Mouse (Mus musculus): ENCODE measurements around the gene Lyz1.
A peak's percentile ranks its signal among the peaks of the same experiment; 100 is the strongest.
"Not testable (repeated sequence)": the region's sequence is repeated elsewhere in the genome, so short reads cannot be mapped to it uniquely, and the experiment has no call there.

Gene Lyz1

DNA sequence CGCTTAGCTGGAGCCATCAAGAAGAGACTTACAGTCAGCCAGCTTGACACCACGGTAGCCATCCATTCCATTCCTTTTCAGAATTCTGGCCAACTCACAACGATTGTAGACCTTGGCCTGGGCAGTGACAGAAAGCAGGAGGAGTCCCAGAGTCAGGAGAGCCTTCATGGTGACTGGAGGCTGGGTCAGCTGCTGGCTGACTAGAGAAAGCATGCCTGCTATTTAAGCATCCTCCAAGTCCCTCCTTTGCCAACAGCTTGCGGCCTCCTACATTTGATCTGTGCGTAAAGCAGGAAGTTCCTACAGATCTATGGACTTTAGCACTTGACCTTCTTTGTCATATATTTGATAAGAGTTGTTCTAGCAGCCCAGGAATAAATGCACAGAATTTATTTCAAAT is at the start of gene Lyz1:
Lyz1 (minus strand) TSS at position 198 of the 400 bp plus-strand sequence.
- no peak for DNase-seq (ENCODE audit: low spot score in 2 of 2)

DNA sequence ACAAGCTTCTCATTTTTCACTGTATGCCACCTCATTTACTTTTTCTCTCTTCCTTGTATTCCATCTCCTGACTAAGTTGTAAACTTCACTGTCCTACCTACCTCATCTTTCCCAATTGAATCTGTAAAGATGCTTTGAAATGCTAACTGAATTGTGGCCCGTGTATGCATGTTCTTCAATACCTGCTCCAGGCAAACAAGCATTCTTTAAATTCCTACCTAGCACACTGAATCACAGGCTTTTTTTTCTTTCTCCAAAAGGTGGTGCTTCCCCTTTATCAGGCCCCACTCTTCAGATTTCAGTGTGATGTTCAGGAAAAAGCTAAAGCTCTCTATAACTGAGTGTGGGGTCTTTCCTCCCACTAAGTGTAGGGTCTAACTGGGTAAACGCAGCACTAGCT is 49.7 kb upstream of the Lyz1 start:
- DNase-seq (ENCODE audit: low spot score in 2 of 2): no peak

DNA sequence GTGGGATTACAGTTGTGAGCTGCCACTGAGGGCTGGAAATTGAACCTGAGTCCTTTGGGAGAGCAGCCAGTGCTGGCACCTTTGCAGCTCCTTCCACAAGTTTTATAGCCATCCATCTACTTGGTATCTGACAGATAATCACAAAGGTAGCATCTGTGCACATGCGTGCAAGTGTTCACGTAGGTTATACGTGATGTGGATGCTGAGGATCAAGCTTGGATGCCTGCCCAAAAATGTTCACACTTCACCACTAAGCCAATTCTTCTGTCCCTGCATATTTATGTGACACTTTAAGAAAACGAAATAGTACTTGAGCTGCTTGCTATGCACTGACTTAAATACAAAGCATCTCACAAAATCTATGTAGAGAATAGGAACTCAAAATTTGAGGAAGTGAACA is 48.4 kb upstream of the Lyz1 start:
- DNase-seq (ENCODE audit: low spot score in 2 of 2): no peak

DNA sequence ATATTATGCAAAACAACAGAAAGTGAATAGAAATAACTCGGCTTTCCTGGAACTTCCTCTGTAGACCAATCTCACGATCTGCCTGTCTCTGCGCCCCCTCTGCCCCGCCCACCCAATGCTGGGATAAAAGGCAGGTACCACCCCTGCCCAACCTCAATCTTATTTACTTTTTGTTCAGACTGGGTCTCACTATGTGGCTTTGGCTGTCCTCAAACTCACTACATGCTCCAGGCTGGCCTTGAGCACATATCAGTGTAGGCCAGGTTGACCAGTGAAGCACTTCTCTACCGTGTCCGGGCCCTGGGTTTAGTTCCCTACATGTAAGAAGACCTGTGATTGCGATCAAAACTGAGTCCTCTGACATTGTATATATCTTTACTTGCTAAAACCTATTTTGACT is 46.6 kb upstream of the Lyz1 start:
- no peak for DNase-seq (ENCODE audit: low spot score in 2 of 2)

DNA sequence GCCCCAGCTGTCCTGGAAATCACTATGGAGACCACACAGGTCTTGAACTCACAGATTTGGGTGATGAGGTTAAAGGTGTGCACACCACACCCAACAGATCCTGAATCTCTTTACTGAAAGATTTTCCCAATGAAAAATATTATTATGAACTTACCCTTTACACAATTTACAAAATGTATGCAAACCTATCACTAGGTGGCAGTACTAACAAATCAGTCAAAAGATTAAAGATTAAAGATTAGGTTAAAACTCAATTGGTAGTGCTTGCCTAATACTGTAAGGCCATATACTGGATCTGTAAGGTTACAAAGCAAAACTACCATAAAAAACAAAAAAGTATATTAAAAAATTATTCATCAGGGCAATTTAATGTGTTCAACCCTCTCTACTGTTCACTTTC is 45.3 kb upstream of the Lyz1 start:
- DNase-seq (ENCODE audit: low spot score in 2 of 2): no peak

DNA sequence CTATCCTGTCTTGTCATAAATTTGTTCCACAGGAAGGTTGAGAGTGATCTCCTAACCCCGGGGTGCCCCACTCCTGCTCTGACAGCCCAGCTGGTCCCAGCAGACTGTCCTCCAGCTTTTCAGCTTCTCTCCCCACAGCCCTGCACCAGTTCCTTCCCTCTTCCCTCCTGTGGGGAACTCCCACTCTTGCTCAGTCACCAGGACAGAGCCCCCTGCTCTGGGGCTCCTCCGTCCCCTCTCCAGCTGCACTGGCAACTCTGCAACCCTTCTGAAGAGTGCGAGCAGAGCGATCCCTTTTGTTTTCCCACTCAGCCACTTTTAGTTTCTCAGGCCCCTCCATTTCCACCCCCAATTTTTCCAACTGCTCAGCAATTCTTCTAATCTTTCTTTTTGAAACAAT is 43.0 kb upstream of the Lyz1 start:
- no peak for DNase-seq (ENCODE audit: low spot score in 2 of 2)

DNA sequence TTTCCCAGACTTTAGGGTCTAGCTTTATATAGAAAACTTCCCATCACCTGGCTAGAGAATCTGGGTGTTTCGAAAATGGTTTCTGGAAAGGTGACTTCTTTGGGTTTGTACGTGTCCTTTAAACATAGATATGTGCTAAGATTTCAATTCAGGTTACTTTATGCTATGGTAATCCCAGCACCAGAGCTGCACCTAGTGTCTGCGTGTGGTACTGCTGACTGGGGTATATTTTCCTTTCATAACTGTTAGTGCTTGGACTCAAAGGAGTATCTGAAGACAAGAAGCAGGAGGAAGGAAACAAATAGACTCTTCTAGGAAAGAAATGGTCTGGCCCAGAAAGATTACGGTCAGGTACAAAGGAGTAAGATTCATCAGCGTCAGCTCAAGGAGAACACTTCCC is 37.9 kb upstream of the Lyz1 start:
- DNase-seq (ENCODE audit: low spot score in 2 of 2): peak in 1 of 2 experiments; percentile 33

DNA sequence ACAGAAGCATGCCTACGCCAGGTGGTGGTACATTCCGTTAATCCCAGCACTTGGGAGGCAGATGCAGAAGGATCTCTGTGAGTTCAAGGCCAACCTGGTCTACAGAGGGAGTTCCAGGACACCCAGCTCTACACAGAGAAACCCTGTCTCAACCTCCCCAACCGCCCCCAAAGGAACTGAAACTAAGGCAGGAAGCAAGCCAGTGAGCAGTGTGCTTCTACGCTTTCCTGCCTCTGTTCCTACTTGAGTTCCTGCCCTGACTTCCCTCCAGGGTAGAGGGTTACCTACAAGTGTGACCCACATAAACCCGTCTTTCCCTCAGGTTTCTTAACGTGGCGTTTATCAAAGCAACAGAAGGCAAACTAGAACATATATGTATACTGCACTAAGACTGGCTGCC is 31.1 kb upstream of the Lyz1 start:
- DNase-seq (ENCODE audit: low spot score in 2 of 2): no peak

DNA sequence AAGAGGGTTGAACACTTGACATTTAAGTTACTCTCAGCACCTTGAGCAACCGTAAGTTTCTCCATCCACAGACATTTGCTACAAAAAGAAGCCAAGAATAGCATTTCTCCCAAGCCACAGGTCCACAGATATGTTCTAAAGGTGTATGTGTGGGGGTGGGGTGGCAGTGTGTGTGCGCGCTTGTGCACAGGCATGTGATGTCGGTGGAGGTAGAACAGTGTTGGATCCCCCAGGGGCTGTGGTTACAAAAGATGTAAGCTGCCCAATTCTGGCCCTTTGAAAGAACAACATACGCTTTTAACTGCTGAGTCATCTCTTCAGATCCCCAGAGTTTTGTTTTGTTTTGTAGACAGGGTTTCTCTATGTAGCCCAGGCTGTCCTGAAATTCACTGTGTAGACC is 30.0 kb upstream of the Lyz1 start:
- no peak for DNase-seq (ENCODE audit: low spot score in 2 of 2)

DNA sequence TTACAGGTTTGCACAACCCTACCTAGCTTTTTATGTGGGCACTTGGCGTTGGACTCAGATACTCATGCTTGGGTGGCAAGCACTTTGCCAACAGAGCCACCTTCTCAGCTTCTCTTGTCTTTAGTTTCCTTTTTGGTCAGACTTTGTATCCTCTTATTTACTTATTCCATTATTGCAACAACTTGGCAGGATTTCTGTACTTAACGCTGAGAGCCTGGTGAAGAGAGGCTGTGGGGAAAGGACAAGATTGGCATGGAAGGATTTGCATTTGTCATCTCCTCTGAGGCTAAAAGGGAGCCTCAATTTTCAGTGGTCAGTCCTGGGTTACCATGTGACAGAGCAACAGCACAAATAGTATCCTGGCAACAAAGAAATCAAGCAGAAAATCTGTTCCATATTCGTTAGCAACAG is 27.9 kb upstream of the Lyz1 start:
- no peak for DNase-seq (ENCODE audit: low spot score in 2 of 2)

DNA sequence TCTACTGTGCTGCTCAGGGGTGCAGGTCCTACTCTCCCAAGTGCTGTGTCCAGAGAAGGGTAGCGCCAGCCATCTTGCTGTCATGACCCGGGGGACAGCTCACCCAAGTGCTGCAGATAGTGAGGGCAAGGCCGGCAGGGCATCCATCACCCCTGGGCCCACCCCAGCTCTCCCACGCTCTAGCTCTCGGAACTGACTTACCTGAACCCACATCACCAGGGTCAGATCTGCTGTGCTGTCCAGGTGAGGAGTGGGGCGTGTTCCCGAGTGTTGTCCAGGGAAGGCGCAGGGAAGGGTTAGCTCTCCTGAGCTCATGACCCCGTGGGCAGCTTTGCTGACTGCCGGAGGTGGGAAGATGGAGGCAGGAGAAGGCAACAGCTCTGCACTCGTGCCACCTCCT is 23.7 kb upstream of the Lyz1 start:
- no peak for DNase-seq (ENCODE audit: low spot score in 2 of 2)

DNA sequence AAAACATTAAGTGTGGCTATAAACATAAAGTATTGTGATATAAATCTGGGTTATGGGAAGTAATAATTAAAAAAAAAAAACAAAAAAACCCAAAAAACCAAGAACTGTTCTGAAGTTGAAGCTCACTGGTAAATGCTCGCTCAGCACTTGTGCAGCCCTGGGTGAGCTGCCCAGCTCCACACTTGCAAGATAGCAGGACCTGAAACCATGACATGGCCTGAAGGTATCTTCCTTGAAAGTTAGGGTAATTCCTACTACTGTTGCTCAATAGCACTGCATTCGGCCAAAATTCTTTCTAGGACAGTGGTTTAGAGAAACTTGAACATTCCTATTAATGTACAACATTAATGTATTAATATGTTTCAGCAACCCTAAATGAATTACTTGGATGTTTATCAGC is 20.5 kb upstream of the Lyz1 start:
- no peak for DNase-seq (ENCODE audit: low spot score in 2 of 2)

DNA sequence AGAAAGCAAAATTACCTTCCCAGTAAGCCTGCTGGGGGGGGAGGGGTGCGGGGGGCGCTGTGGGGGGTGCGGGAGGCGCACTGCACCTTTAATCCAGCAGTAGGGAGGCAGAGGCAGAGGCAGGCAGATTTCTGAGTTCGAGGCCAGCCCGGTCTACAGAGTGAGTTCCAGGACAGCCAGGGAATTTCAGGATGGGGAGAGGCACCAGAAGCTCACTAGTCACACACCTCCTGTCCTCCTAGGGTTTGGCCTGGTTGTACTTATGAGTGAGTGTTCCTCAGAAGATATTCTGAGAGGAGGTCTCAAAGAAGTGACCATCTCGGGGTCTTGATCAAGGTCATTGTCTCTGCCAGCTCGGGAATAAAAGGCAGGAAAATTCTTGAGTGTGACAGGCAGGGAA is 19.5 kb upstream of the Lyz1 start:
- no peak for DNase-seq (ENCODE audit: low spot score in 2 of 2)

DNA sequence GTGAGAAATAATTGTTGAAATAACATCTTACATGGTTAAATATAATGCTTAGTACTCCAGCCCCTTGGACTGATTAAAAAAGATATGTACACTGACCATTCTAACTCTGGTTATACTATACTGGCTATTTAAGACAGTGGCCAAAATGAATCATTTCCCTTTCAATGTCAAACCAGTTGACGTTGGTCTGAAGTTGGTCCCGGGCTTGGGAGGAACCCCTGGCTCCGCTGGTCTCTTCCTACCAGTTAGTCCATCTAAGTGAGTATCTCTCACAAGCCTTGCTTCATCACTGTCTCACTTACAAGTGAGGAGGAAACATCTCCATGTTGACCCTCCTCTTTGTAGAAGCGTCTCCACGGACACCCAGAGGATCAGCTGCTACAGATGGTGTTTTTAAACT is 11.7 kb upstream of the Lyz1 start:
- DNase-seq (ENCODE audit: low spot score in 2 of 2): no peak

DNA sequence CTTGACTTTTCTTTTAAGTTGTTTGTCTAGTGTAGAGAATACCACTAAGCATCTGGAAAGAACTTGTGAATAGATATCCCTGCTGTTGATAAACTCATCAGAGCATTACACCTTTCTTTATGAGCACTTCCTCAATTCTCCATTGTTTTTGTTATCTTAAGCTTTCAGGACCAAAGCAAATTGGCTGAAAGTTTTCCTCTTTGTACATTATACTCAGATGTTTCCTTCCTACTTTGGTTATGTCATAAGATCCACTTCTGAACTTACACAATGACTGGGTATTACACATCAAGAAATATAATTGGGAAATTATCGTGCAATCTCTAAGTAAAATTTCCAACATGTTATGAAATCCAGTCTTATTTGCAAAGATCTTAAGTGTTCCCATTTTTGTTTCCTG is 9.0 kb upstream of the Lyz1 start:
- DNase-seq (ENCODE audit: low spot score in 2 of 2): no peak

DNA sequence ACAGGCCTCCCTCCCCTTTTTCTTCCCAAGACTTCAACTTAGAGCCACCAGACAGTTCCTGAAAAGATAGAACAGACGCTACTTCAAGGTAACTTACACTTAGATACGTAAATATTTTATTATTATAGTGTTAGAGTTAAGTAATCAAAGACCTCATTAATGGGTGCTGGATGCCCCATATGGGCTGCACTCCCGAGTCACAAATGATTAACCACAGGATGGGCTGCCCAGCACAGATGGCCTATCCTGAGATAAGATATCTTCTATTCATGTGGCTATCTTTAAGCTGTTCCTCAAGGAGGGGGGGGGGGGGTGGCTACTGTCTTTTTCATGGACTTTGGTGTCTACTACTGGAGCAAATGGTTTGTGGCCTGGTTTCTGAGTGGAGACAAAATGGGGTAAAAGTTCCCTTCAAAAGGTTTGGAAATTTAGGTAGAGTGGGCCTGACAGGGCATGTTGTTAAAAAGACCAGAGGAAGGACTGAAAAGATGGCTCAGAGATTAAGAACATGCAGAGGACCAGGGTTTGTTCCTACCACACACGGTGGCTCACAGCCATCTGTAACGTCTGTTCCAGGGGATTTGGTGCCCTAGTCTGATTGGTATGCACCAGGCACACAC is 7.3 kb upstream of the Lyz1 start:
- DNase-seq (ENCODE audit: low spot score in 2 of 2): no peak

DNA sequence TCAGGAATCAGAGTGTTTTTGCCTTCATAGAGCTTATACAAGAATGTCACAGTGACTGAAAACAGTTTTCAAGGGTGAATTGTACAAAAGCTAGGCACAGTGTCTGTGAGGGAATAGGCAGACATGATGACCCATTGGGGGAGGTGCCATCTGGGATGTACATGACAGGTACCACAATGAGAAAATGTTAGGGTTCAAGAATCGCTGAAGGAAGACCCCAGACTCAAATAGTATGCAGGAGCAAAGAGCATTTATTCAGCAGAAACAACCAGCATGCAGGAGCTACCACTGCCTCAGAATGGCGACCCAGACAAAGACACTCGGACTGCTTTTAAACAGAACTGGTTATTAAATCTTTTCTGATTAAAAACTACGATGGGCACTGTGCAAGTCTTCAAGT is 6.4 kb upstream of the Lyz1 start:
- DNase-seq (ENCODE audit: low spot score in 2 of 2): no peak

DNA sequence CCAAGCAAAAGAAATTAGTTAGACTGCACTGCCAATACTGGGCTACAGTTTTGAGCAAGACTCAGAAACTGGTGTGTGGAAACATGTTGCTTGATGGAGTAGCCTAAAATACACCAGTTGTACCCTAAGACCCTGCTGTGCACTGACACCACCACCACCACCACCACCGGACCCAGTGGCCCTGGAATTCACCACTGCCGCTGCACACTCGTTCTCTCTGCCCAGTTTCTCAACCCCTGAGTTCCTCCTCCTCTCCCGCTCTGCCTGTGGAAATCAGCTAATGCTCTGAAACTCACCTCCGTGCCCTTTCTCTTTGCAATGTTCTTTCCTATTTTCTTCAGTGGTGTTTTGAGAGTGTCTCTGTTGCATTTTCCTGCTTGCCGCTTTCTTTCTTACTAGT is 5.7 kb upstream of the Lyz1 start:
- no peak for DNase-seq (ENCODE audit: low spot score in 2 of 2)

DNA sequence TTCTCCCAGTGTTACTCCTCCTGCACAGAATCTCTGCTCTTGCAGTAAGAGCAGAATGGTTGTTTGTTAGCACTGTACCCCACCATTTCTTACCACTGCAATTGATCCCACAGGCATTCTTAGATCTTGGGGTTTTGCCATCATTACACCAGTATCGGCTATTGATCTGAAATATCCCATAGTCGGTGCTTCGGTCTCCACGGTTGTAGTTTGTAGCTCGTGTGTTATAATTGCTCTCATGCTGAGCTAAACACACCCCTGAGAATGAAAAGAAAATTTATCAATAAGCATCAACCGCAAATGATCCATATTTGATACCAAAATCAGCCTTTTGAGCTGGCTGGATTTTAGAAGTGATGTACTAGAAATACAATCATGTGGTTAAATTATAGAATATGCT is 1.7 kb downstream of the Lyz1 start:
- not testable (repeated sequence) for DNase-seq (ENCODE audit: low spot score in 2 of 2)

DNA sequence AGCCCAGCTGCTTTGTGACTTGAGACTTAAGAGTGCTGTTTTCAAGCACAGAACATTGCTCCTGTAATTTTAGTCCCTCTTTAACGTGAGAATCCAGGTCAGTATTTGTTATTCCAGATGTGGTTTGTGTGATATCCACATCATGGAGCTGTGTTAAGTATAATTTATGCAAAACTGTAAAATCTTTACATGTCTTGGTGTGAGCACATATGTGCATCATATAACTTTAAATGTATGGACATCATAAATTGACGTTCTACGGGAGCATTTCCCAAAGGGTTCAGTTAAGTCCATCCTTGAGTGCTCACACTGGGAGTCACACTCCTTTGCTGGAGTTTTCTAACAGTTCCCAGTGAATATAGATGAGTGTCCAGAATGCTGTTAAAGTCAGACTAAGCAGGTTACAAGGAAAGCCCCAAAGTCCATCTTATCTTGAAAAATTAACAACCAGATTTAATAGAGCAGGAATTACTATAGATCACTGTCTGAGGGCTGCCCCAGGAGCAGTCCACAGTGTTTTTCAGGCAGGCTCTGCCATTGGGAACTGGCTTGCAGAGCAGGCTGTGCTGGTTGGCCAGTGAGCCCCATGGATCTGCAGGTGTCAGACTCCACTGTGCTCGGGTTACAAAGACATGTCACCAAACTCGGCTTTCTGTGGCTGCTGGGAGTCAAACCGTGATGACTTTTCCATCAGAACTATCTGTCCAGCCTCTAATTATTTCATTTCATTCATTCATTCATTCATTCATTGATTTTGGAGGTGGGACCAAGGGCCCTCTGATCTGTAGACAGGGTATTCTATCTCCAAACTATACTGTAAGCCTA is 2.4 kb downstream of the Lyz1 start:
- DNase-seq (ENCODE audit: low spot score in 2 of 2): no peak

DNA sequence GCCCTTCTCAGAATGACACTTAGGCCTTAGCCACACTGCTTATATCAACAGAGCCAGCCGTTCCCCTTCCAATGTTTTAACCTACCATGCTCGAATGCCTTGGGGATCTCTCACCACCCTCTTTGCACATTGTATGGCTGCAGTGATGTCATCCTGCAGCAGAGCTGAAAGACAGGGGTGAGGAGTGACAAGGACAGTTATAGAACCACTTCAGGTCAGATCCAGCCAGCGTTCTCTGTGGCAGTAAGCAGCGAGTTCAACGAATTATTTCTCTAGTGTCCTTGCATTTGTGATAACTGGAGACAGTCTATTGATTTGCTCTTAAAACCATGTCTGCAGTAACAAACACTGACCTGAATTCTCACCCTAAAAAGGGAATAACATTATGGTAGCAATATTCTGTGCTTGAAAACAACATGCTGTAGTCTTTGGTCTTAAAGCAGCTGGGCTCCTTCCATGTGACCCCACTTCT is 3.6 kb downstream of the Lyz1 start:
- DNase-seq (ENCODE audit: low spot score in 2 of 2): not testable (repeated sequence)

DNA sequence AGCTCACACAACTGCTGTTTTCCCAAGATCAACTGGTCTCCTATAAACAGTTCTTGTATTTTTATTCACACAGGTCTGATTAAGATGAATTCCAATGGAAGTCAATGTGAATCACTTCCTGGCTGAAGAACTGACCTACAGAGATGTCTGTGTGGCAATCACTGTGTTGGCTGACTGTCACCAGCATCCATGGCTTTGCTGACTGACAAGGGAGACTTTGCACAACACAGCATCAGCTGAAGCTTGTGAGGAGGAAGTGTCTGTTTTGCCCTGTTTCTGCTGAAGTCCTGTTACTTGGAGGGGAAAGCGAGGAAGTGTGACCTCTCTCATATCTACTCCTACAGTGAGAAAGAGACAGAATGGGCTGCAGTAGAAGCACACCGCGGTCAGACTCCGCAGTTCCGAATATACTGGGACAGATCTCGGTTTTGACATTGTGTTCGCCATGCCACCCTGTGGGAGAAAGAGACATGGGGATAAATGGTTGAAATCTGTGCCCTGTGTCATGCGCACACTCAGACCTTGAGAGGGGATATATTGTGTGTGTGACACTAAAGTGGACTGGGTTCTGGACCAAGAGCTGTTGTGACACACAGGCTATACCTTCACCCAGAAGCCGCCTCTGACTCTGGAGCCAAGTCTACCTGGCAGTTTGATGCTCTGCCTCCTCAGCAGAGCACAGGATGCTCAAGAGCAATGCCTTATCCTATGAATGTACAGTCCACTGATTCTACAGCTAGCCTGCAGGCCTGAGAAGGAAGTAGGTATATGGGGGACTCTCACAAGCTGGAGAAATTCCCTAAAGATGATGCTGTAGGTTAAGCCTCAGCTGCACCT is 4.3 kb downstream of the Lyz1 start:
- no peak for DNase-seq (ENCODE audit: low spot score in 2 of 2)

Data from thymus, postnatal 10 days (tissue).